Mouse (Mus musculus) neutrophil, adult 5-6 weeks (primary cell): ENCODE results near the gene Itpripl1. TPM values are rescaled to one million over a fixed set of nuclear protein-coding genes. Genes with fewer than 3 reads are reported as not detected.
"Not testable (repeated sequence)": the region's sequence is repeated elsewhere in the genome, so short reads cannot be mapped to it uniquely, and the experiment has no call there.

ENCODE experiments used
- ATAC-seq: fragments of 151-379, 151-347 bp; 2 replicates; pipeline ENCODE4 v1.8.0; 2017; ENCODE audit warnings: mild to moderate bottlenecking, moderate TSS enrichment; ENCODE audit not compliant: insufficient number of reproducible peaks, poor library complexity, low FRiP score, severe bottlenecking; ENCODE audit errors: extremely low read depth
- total RNA-seq: library from RNA; stranded (forward); fragments of 200-1000 nt; gene quantifications from 2 replicates; pipeline ENCODE4 v1.2.3, GENCODE M21; 2017

Itpripl1 gene
- total RNA-seq, 1 experiment from 2014 or later, result 14.2 TPM

DNA sequence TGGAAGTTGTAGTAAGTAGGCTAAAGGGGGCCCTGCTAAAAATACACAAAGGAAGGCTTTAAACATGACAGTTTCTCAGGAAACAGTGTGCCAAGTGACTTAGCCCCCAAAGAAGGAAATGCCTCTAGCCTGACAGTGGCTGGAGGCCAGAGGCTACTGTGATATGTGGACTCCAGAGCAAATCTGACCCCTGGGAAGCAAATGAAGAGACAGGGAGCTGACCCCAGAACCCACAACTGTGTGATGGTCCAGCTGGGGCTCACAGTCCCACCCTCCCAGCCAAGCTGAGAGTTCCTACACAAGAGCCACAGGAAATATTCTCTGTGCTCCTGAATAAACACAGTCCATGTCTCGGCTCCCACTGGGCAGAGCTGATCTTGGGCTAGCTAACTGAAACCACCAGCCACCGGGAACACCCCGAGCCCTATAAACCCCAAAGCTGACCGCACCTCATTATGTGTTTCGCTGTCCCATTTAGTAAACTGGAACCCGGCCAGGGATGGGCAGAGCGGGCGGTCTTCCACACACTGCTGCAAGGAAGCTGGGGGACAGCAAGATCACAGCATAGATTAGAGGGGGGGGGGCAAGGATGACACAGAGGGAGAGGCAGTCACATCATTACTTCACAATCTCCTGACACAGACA lies 21.5 kb downstream of the Itpripl1 start:
- ATAC-seq, result no peak

DNA sequence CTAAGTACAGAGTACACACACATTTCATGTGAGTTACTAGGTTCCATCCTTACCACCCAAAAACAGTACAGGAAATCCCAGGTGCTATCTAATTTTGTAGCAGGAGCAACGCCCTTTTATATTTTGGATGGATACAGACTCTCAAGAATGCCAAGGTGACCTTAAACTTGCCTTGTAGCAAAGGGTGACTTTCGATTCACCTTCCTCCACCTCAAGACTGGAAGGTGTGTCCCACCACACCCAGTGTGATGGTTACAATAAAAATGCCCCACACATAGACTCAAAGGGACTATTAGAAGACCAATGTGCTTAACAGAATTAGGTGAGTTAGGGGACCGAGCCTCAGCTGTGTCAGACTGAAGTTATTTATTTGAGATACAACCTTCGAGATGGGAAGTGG lies 34.3 kb downstream of the Itpripl1 start:
- ATAC-seq, result no peak

DNA sequence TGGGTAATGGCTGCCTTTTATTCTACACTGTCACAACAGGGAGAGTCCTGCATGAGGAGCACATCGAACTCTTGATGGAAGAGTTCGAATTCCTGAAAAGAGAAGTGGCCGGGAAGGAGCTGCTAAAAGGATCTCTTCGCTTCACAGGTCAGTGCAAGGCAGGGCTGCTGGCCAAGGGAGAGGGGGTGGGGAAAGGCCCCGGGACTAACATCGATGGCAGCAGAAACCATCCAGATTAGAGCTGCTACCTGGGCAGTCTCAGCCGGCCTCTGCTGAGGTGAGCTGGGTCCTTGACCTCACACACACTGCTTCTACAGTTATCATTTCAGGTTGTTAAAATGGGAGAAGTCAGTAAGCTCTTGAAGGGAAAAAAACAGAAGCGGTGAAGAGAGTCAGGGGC lies 51.2 kb downstream of the Itpripl1 start:
- no peak for ATAC-seq

DNA sequence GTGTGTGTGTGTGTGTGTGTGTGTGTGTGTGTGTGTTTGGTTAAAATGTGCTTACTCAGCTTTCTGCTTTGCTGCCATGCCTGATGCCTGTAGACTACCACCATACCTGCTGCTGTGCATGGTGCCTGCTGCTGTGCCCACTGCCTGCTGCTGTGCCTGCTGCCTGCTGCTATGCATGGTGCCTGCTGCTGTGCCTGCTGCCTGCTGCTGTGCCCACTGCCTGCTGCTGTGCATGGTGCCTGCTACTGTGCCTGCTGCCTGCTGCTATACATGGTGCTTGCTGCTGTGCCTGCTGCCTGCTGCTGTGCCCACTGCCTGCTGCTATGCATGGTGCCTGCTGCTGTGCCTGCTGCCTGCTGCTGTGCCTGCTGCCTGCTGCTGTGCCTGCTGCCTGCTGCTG lies 53.1 kb downstream of the Itpripl1 start:
- ATAC-seq, result not testable (repeated sequence)

Other genes starting within 250 kb of the Itpripl1 start
- gene Sppl2a, start 210.2 kb downstream of the Itpripl1 start, total RNA-seq, result 76.4 and 89.8 TPM in 2 replicates
- gene Ap4e1, start 134.7 kb downstream of the Itpripl1 start, total RNA-seq, result 29.6 and 36.9 TPM in 2 replicates
- gene Blvra, start 72.8 kb downstream of the Itpripl1 start, total RNA-seq, result 9.2 and 14.7 TPM in 2 replicates
- gene Ncaph, start 9.5 kb downstream of the Itpripl1 start, total RNA-seq, result 2.3 and 5.4 TPM in 2 replicates
- 1.3 and 2.3 TPM in 2 replicates for gene 1810024B03Rik, start 64.8 kb upstream of the Itpripl1 start, total RNA-seq
- 180 and 197 TPM in 2 replicates for gene Snrnp200, start 64.9 kb upstream of the Itpripl1 start, total RNA-seq
- gene Ciao1, start 104.4 kb upstream of the Itpripl1 start, total RNA-seq, result 23.6 and 32.8 TPM in 2 replicates
- gene Tmem127, start 104.5 kb upstream of the Itpripl1 start, total RNA-seq, result 83.6 and 100 TPM in 2 replicates
- 110 and 111 TPM in 2 replicates for gene Stard7, start 126.8 kb upstream of the Itpripl1 start, total RNA-seq
- 175 and 211 TPM in 2 replicates for gene Dusp2, start 192.7 kb upstream of the Itpripl1 start, total RNA-seq
- 1.2 and 1.5 TPM in 2 replicates for gene Astl, start 195.2 kb upstream of the Itpripl1 start, total RNA-seq
- gene Adra2b, start 219.8 kb upstream of the Itpripl1 start, total RNA-seq, result not detected in 2 replicates